Mouse (Mus musculus) midbrain, embryonic 10.5 days (tissue): ENCODE results near the gene Rab19. TPM values are rescaled to one million over a fixed set of nuclear protein-coding genes. Genes with fewer than 3 reads are reported as not detected.
A peak's percentile ranks its signal among the peaks of the same experiment; 100 is the strongest.
"Not testable (repeated sequence)": the region's sequence is repeated elsewhere in the genome, so short reads cannot be mapped to it uniquely, and the experiment has no call there.

Source experiments
- DNase-seq: peaks from one replicate; pipeline ENCODE4 v3.0.0-alpha.2; 2017; ENCODE audit warnings: low spot score
- H3K27ac ChIP-seq: fragments of 300-500 bp; sonication (generic); replicated peaks from 2 replicates; pipeline ENCODE4 v1.5.1; 2016; ENCODE audit warnings: mild to moderate bottlenecking
- H3K27me3 ChIP-seq: fragments of 300-500 bp; sonication (generic); 2 replicates; pipeline ENCODE4 v1.6.1; 2016; ENCODE audit warnings: low read depth, mild to moderate bottlenecking; ENCODE audit not compliant: poor library complexity, severe bottlenecking
- H3K36me3 ChIP-seq: fragments of 300-500 bp; sonication (generic); 2 replicates; pipeline ENCODE4 v1.6.1; 2016; ENCODE audit warnings: mild to moderate bottlenecking, moderate library complexity
- H3K4me1 ChIP-seq: fragments of 300-500 bp; sonication (generic); 2 replicates; pipeline ENCODE4 v1.6.1; 2016
- H3K4me3 ChIP-seq: fragments of 300-500 bp; sonication (generic); 2 replicates; pipeline ENCODE4 v1.5.1; 2016; ENCODE audit warnings: mild to moderate bottlenecking, moderate library complexity
- H3K9me3 ChIP-seq: fragments of 300-500 bp; sonication (generic); replicated peaks from 2 replicates; pipeline ENCODE4 v1.6.1; 2016; ENCODE audit warnings: mild to moderate bottlenecking
- WGBS: fragments of 180-500 bp; shearing (Covaris S2); methylation state at CpG from one replicate; pipeline ENCODE4 v1.1.7; 2016; 5-methylcytosine and 5-hydroxymethylcytosine counted together
- polyA plus RNA-seq: library from polyadenylated mRNA; unstranded; fragments of >200 nt; fragmentation: Nextera tagmentation; extraction: Ambion mirVana; gene quantifications from 2 replicates; pipeline ENCODE4 v1.2.1, GENCODE M21; 2016

Rab19 gene
- polyA plus RNA-seq, 1 experiment from 2014 or later: 0.28 TPM

GRCm38 (mm10) chr6:39395916-39396315 lies 14.9 kb downstream of the Rab19 start:
- WGBS: 92% methylated on average over 4 of the region's 4 CpGs
- H3K27me3 ChIP-seq: no peaks in the 10 kb centered on the region
- H3K9me3 ChIP-seq: no peaks in the 10 kb centered on the region
- H3K4me1 ChIP-seq: no peaks in the 10 kb centered on the region
- no peak for DNase-seq
- H3K36me3 ChIP-seq: peaks cover 60% of the 10 kb centered on the region
- no peak overlapping the region for H3K4me3 ChIP-seq
- H3K27ac ChIP-seq: no peak overlapping the region

- H3K4me1 ChIP-seq: no peaks in the 10 kb centered on the region
- no peak for DNase-seq
- WGBS: 94% methylated on average over 6 of the region's 6 CpGs
- H3K9me3 ChIP-seq: no peaks in the 10 kb centered on the region
- peaks cover 69% of the 10 kb centered on the region for H3K36me3 ChIP-seq
- no peak overlapping the region for H3K4me3 ChIP-seq
- no peak overlapping the region for H3K27ac ChIP-seq
- H3K27me3 ChIP-seq: no peaks in the 10 kb centered on the region
Observed at GRCm38 (mm10) chr6:39397046-39397445, 16.1 kb downstream of the Rab19 start.

- WGBS: 96% methylated on average over 9 of the region's 9 CpGs
- H3K4me3 ChIP-seq: no peak overlapping the region
- H3K4me1 ChIP-seq: no peaks in the 10 kb centered on the region
- DNase-seq: no peak
- no peaks in the 10 kb centered on the region for H3K9me3 ChIP-seq
- H3K27ac ChIP-seq: no peak overlapping the region
- H3K36me3 ChIP-seq: peaks cover 81% of the 10 kb centered on the region
- H3K27me3 ChIP-seq: no peaks in the 10 kb centered on the region
Observed at GRCm38 (mm10) chr6:39398342-39398741, 17.4 kb downstream of the Rab19 start.

GRCm38 (mm10) chr6:39400343-39400742 lies 19.4 kb downstream of the Rab19 start:
- WGBS: 69% methylated on average over 7 of the region's 7 CpGs
- peak; percentile 51 for DNase-seq
- Histone ChIP-seq H3K9me3 (no peaks in the 10 kb centered on the region), H3K27ac (no peak overlapping the region), H3K4me3 (no peak overlapping the region), H3K4me1 (no peaks in the 10 kb centered on the region), H3K27me3 (no peaks in the 10 kb centered on the region), H3K36me3 (peaks cover 97% of the 10 kb centered on the region)

DNA sequence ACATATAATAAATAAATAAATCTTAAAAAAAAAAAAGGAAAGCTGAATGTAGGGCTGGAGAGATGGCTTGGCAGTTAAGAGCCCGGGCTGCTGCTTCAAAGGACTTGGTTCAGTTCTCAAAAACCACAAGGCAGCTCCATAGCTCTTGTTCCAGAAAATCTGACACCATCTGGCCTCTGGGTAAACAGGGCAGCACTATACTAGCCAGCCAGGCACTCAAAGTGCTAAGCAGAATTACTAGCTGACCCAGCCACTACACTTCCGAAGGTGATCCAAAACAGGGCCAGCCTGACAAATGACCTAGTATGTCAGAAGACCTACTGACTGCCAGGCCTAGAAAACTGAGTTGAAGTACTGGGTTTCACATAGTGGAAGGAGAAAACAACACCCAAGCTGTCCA lies 22.2 kb downstream of the Rab19 start:
- no peak overlapping the region for H3K27ac ChIP-seq
- H3K36me3 ChIP-seq: peaks cover 95% of the 10 kb centered on the region
- H3K9me3 ChIP-seq: no peaks in the 10 kb centered on the region
- no peak overlapping the region for H3K4me3 ChIP-seq
- no peaks in the 10 kb centered on the region for H3K4me1 ChIP-seq
- no peak for DNase-seq
- WGBS: 94% methylated on average over 2 of the region's 2 CpGs
- no peaks in the 10 kb centered on the region for H3K27me3 ChIP-seq

DNA sequence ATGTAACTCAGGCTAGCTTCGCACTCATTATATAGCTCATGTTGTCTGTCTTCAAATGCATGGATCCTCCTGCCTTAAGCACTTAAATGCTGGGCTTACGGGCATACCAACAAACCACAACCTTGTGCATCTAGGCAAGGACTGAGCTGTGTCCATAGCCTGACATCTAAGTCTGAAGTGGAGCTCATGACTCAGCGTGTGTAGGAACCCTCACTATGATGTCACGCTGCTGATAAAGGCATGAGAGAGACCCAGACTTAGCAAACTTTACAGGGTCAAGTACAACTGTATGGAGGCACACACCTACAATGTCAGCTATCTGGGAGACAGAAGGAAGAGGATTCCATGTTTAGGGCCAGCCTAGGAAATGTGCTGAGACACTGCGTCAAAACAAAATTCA lies 25.5 kb downstream of the Rab19 start:
- WGBS: 95% methylated on average over 5 of the region's 5 CpGs
- H3K36me3 ChIP-seq: peaks cover 84% of the 10 kb centered on the region

DNA sequence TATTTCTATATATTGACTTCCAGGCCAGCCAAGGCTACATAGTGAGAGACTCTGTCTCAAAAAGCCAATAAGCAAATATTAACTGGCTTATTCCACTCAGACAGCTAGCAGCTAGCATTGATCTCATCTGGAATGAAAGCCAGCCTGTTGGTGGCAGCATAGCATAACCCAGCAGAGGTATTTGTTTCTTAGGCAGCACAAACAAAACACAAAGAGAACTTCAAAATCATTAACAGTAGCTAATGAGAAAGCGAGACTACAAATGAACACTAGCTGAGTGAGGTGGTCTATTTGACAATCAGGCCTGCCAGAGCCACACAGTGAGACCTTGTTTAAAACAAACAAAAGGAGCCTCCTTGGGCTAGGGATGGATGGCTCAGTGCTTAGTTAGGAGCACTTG lies 33.1 kb downstream of the Rab19 start:
- no peak overlapping the region for H3K27ac ChIP-seq
- H3K36me3 ChIP-seq: peaks cover 22% of the 10 kb centered on the region
- peaks cover 14% of the 10 kb centered on the region for H3K4me1 ChIP-seq
- 91% methylated on average over 1 of the region's 1 CpGs for WGBS
- H3K27me3 ChIP-seq: peaks cover 10% of the 10 kb centered on the region; the same call in 1 of the 2 replicates
- no peak overlapping the region for H3K4me3 ChIP-seq
- H3K9me3 ChIP-seq: no peaks in the 10 kb centered on the region
- DNase-seq: no peak

More for the DNA sequence above, 25.5 kb downstream of the Rab19 start:
- no peaks in the 10 kb centered on the region for H3K9me3 ChIP-seq
- H3K27me3 ChIP-seq: no peaks in the 10 kb centered on the region
- no peak overlapping the region for H3K27ac ChIP-seq
- no peak for DNase-seq
- no peak overlapping the region for H3K4me3 ChIP-seq
- no peaks in the 10 kb centered on the region for H3K4me1 ChIP-seq

- WGBS: 56% methylated on average over 4 of the region's 5 CpGs
- peaks cover 10% of the 10 kb centered on the region; the same call in 1 of the 2 replicates for H3K27me3 ChIP-seq
- no peak overlapping the region for H3K4me3 ChIP-seq
- no peaks in the 10 kb centered on the region for H3K9me3 ChIP-seq
- DNase-seq: peak; percentile 56
- no peak overlapping the region for H3K27ac ChIP-seq
- H3K4me1 ChIP-seq: peaks cover 21% of the 10 kb centered on the region
- H3K36me3 ChIP-seq: peaks cover 9% of the 10 kb centered on the region
Observed at GRCm38 (mm10) chr6:39415762-39416161, 34.8 kb downstream of the Rab19 start.

DNA sequence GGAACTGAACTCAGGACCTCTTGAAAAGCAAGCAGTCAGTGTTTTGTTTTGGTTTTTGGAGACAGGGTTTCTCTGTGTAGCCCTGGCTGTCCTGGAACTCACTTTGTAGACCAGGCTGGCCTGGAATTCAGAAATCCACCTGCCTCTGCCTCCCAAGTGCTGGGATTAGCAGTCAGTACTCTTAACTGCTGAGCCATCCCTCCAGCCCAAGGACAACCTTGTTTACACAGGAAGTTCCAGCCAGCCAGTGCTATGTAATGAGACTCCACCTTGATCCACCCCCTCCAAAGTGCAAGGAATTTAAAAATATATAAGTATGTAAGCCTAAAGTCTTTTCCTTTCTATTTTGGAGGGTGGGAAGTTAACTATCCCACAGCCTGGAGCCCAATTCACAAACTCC lies 35.7 kb downstream of the Rab19 start:
- not testable (repeated sequence) for H3K36me3 ChIP-seq, H3K4me3 ChIP-seq, H3K9me3 ChIP-seq, DNase-seq, H3K27ac ChIP-seq
- Histone ChIP-seq H3K4me1 (peaks cover 23% of the 10 kb centered on the region), H3K27me3 (peaks cover 12% of the 10 kb centered on the region; the same call in 1 of the 2 replicates)

DNA sequence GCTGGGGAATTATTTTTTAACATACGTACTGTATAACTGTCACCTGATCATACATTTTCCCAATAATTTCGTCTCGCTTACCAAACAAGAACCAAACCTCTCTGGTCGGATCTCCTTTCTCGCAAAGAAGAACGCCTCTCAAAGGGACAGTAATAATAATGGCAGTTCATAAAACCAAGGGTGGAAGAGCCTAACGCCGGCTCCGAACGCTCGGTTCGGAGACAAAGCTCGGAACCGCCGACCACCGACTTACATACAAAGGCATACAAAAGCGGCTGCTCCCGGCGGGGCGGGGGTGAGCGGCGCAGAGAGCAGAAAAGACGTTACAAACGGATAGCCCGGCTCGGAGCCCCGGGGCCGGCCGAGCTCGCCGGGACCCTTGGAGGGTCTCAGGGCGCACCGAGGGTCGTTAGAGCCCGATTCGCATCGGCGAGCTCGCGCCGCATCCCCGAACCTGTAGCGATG lies 38.4 kb downstream of the Rab19 start:
- H3K4me1 ChIP-seq: peaks cover 23% of the 10 kb centered on the region
- peak overlapping the region; percentile 100 for H3K4me3 ChIP-seq
- H3K27ac ChIP-seq: peak overlapping the region; percentile 95
- no peak for DNase-seq
- no peaks in the 10 kb centered on the region for H3K9me3 ChIP-seq
- peaks cover 23% of the 10 kb centered on the region; the same call in 1 of the 2 replicates for H3K27me3 ChIP-seq
- H3K36me3 ChIP-seq: peaks cover 9% of the 10 kb centered on the region
- WGBS: under 1% methylated on average over 43 of the region's 43 CpGs

- H3K27me3 ChIP-seq: peaks cover 23% of the 10 kb centered on the region; the same call in 1 of the 2 replicates
- peaks cover 9% of the 10 kb centered on the region for H3K36me3 ChIP-seq
Observed at GRCm38 (mm10) chr6:39419851-39420721, 39.1 kb downstream of the Rab19 start, which contains the start of gene Mkrn1. TSS of gene Mkrn1 (minus strand) at chr6:39420462.

DNA sequence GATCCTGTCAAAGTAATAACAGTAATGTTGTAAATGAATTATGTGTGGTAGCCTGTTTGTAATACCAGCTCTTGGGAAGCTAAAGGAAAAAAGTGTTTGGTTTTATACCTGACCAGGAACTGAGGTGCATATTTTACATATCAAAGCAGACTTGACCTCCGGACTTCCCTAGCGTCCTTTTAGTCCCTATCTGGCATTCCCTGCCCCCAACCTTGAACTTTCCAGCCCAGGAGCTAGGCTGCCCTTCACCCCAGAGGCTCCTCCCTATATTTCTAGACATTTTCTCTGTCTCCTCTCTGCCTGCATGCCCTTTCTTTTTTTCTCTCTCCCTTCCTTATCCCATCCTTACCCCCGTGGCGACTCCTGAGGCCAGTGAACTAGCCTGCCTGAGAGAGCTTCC lies 39.9 kb downstream of the Rab19 start:
- peaks cover 23% of the 10 kb centered on the region for H3K4me1 ChIP-seq
- H3K36me3 ChIP-seq: peaks cover 8% of the 10 kb centered on the region
- H3K4me3 ChIP-seq: peak overlapping the region; percentile 100
- no peak for DNase-seq
- H3K27ac ChIP-seq: no peak overlapping the region
- WGBS: 44% methylated on average over 4 of the region's 4 CpGs
- H3K27me3 ChIP-seq: peaks cover 23% of the 10 kb centered on the region; the same call in 1 of the 2 replicates
- H3K9me3 ChIP-seq: no peaks in the 10 kb centered on the region

More at GRCm38 (mm10) chr6:39419851-39420721, 39.1 kb downstream of the Rab19 start, which contains the start of gene Mkrn1:
- Histone ChIP-seq H3K27ac (peak within 1 kb of the TSS; percentile 95), H3K9me3 (no peaks in the 10 kb centered on the region), H3K4me1 (peaks cover 23% of the 10 kb centered on the region), H3K4me3 (peak within 1 kb of the TSS; percentile 100)
- DNase-seq: peak; percentile 89
- WGBS: under 1% methylated on average over 82 of the region's 82 CpGs

DNA sequence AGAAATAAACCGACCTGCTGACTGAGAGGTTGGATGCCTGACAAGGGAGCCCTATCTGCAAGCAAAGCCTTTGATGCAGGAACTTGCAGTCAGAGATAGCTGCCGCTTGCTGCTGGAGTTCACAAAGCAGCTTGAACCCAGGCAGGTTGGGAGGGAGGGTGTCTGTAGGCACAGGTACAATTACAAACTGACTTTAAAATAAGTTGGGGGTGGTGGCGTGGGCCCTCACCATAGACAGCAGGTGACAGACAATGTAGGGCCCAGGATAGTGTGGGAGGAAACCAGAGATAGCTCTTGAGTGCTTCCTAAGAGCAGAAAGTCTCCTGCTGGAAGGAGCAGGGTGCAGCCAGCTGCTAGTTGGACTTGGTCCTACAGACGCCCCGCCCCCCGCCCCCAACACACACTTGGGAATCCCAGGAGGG lies 42.2 kb downstream of the Rab19 start:
- H3K4me1 ChIP-seq: peaks cover 19% of the 10 kb centered on the region
- DNase-seq: no peak
- H3K27ac ChIP-seq: no peak overlapping the region
- 64% methylated on average over 6 of the region's 6 CpGs for WGBS
- H3K36me3 ChIP-seq: no peaks in the 10 kb centered on the region
- no peak overlapping the region for H3K4me3 ChIP-seq
- peaks cover 19% of the 10 kb centered on the region; the same call in 1 of the 2 replicates for H3K27me3 ChIP-seq
- H3K9me3 ChIP-seq: no peaks in the 10 kb centered on the region
